Mouse (Mus musculus) myocyte (in vitro differentiated cells): ENCODE results near the gene Ccdc43. TPM values are rescaled to one million over a fixed set of nuclear protein-coding genes. Genes with fewer than 3 reads are reported as not detected.
"Not testable (repeated sequence)": the region's sequence is repeated elsewhere in the genome, so short reads cannot be mapped to it uniquely, and the experiment has no call there.

ENCODE experiments used
- H3K27me3 ChIP-seq: one replicate; pipeline ENCODE4 v1.6.1; 2011; ENCODE audit not compliant: control insufficient read depth, insufficient read depth, insufficient read length
- H3K36me3 ChIP-seq: one replicate; pipeline ENCODE4 v1.6.1; 2011; ENCODE audit not compliant: control insufficient read depth, insufficient read depth
- H3K4me2 ChIP-seq: one replicate; pipeline ENCODE4 v1.6.1; 2011; ENCODE audit warnings: low read depth, control low read depth
- H3K4me3 ChIP-seq: one replicate; pipeline ENCODE4 v1.5.1; 2011; ENCODE audit warnings: mild to moderate bottlenecking, control low read depth, moderate library complexity
- H3K79me2 ChIP-seq: one replicate; pipeline ENCODE4 v1.6.1; 2011; ENCODE audit not compliant: control insufficient read depth, insufficient read depth
- H3ac ChIP-seq: one replicate; pipeline ENCODE4 v1.6.1; 2011; ENCODE audit not compliant: control insufficient read depth, insufficient read length
- CEBPB ChIP-seq: IDR thresholded peaks from 2 replicates; pipeline ENCODE4 v1.6.1; 2011; ENCODE audit warnings: mild to moderate bottlenecking, moderate library complexity; ENCODE audit not compliant: poor library complexity, insufficient read depth, severe bottlenecking
- E2F4 ChIP-seq: IDR thresholded peaks from one replicate; pipeline ENCODE4 v1.6.1; 2011; ENCODE audit warnings: mild to moderate bottlenecking, control low read depth, moderate library complexity; ENCODE audit not compliant: insufficient read depth
- MAX ChIP-seq: IDR thresholded peaks from one replicate; pipeline ENCODE4 v1.6.1; 2011; ENCODE audit warnings: low read depth, mild to moderate bottlenecking, control low read depth
- MYOD1 ChIP-seq, 3 experiments: IDR thresholded peaks; one replicate each; pipeline ENCODE4 v1.6.1; 2011; ENCODE audit warnings: control low read depth in 2 of 3, low read depth in 2 of 3, mild to moderate bottlenecking in 2 of 3, moderate library complexity in 1 of 3; ENCODE audit not compliant: insufficient read length in 2 of 3, control insufficient read depth in 1 of 3
- MYOG ChIP-seq, 3 experiments: IDR thresholded peaks; one replicate each; pipeline ENCODE4 v1.6.1; 2011; ENCODE audit warnings: control low read depth in 2 of 3, low read depth in 2 of 3, mild to moderate bottlenecking in 2 of 3; ENCODE audit not compliant: insufficient read length in 2 of 3, control insufficient read depth in 1 of 3, insufficient read depth in 1 of 3
- POLR2A ChIP-seq: IDR thresholded peaks from one replicate; pipeline ENCODE4 v1.6.1; 2011; ENCODE audit warnings: low read depth, mild to moderate bottlenecking, control low read depth, moderate library complexity; ENCODE audit not compliant: insufficient read length
- POLR2AphosphoS2 ChIP-seq: IDR thresholded peaks from one replicate; pipeline ENCODE4 v1.6.1; 2011; ENCODE audit warnings: low read depth, control low read depth; ENCODE audit not compliant: insufficient read length
- REST ChIP-seq: IDR thresholded peaks from one replicate; pipeline ENCODE4 v1.6.1; 2011; ENCODE audit warnings: mild to moderate bottlenecking, control low read depth, moderate library complexity; ENCODE audit not compliant: insufficient read depth, insufficient read length
- SRF ChIP-seq: IDR thresholded peaks from one replicate; pipeline ENCODE4 v1.6.1; 2011; ENCODE audit warnings: low read depth; ENCODE audit not compliant: control insufficient read depth, insufficient read length
- TCF12 ChIP-seq: IDR thresholded peaks from one replicate; pipeline ENCODE4 v1.6.1; 2011; ENCODE audit warnings: mild to moderate bottlenecking, control low read depth; ENCODE audit not compliant: poor library complexity, insufficient read depth, severe bottlenecking
- TCF3 ChIP-seq: IDR thresholded peaks from one replicate; pipeline ENCODE4 v1.6.1; 2011; ENCODE audit warnings: low read depth, control low read depth; ENCODE audit not compliant: insufficient read length
- USF1 ChIP-seq: IDR thresholded peaks from one replicate; pipeline ENCODE4 v1.6.1; 2011; ENCODE audit warnings: low read depth, mild to moderate bottlenecking, control low read depth, moderate library complexity
- polyA plus RNA-seq: library from polyadenylated mRNA; unstranded; fragments of >200 nt; fragmentation: generic; extraction: Trizol; gene quantifications from one replicate; pipeline ENCODE4 v1.2.1, GENCODE M21; 2012; ENCODE audit warnings: missing spikeins

Ccdc43 gene
- polyA plus RNA-seq, 1 experiment, result 26.8 TPM

- H3K79me2 ChIP-seq, result no peaks in the 10 kb centered on the region
- no peak overlapping the region for H3K4me3 ChIP-seq
- TF ChIP-seq SRF, result no peak
- no peak for TF ChIP-seq TCF12
- no peaks in the 10 kb centered on the region for H3K27me3 ChIP-seq
- H3K36me3 ChIP-seq, result no peaks in the 10 kb centered on the region
- H3ac ChIP-seq, result no peak overlapping the region
- no peak overlapping the region for H3K4me2 ChIP-seq
These were observed 28.0 kb upstream of the Ccdc43 start for GRCm38 (mm10) chr11:102725574-102725973.

GRCm38 (mm10) chr11:102716135-102716534 lies 18.6 kb upstream of the Ccdc43 start:
- no peaks in the 10 kb centered on the region for H3K79me2 ChIP-seq
- H3K27me3 ChIP-seq, result no peaks in the 10 kb centered on the region
- no peak overlapping the region for H3ac ChIP-seq
- H3K4me3 ChIP-seq, result no peak overlapping the region
- no peaks in the 10 kb centered on the region for H3K36me3 ChIP-seq
- no peak for TF ChIP-seq SRF
- TF ChIP-seq CEBPB, result no peak
- no peak for TF ChIP-seq MYOG (IDR thresholded peaks at IDR 0.05; ENCODE audit: control insufficient read depth in 1 of 3, insufficient read depth in 1 of 3, insufficient read length in 2 of 3, low read depth in 2 of 3)
- TF ChIP-seq TCF12, result no peak
- no peak for TF ChIP-seq POLR2A
- H3K4me2 ChIP-seq, result no peak overlapping the region

DNA sequence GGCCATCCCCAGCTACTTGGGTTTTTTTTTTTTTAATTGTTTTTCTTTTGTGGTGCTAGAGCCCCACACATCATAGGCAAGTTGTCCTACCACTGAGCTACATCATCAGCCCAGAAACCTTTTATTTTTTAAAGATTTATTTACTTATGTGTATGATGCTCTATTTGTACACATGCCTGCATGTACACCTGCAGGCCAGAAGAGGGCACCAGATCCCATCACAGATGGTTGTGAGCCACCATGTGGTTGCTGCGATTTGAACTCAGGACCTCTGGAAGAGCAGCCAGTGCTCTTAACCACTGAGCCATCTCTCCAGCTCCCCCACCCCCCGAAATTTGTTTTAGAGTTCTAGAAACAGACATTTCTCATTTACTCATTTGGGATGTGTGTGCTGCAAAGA lies 17.0 kb upstream of the Ccdc43 start:
- H3ac ChIP-seq, H3K4me3 ChIP-seq, H3K36me3 ChIP-seq, H3K4me2 ChIP-seq, H3K79me2 ChIP-seq: not testable (repeated sequence)
- H3K27me3 ChIP-seq, result peaks cover 11% of the 10 kb centered on the region

DNA sequence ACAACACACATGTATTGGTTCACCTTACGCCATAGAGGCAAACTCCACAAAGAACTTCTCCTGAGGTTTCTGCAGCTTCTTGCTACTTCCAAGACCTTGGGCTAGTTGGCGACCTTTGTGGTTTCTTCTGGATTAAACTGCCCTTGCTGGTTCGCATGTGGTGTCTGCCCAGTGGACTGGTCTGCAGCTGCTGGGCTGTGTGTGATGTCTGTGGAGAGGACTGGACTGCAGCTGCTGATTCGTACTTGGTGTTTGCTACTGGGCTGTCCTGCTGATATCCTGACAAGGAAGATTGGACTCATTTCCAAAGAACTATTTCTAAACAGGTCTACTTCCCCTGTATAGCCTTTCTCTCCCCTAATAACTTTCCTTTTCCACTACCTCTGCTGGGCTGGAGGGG lies 14.8 kb upstream of the Ccdc43 start:
- no peaks in the 10 kb centered on the region for H3K79me2 ChIP-seq
- TF ChIP-seq CEBPB (no peak), POLR2A (no peak), MAX (no peak), TCF3 (peak; percentile 10), POLR2AphosphoS2 (no peak), SRF (no peak), MYOG (IDR thresholded peaks at IDR 0.05; ENCODE audit: control insufficient read depth in 1 of 3, insufficient read depth in 1 of 3, insufficient read length in 2 of 3, low read depth in 2 of 3) (peak in 2 of 3 experiments; percentile 35 to 36), USF1 (no peak), TCF12 (no peak), REST (no peak), E2F4 (no peak), MYOD1 (IDR thresholded peaks at IDR 0.05; ENCODE audit: control insufficient read depth in 1 of 3, insufficient read length in 2 of 3, low read depth in 2 of 3) (peak in 2 of 3 experiments; percentile 64 to 67)

DNA sequence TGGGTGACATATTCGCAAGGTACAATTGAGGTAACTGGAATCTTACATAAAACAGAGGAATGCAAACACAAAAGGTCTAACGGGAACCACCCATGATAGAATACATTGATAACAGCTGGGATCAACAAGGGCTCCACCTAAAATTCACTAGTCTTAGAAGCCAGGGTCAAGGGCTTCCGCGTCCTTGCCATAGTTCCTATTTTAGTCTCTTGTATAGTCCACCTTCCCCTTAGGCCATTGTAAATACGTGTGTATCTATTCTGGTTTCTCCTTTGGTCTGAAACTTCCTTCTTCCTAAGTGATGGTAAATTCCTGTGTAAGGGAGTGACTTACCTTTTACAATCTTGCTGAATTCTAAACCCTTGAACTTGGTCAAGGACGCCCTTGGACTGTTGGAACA lies 4.6 kb upstream of the Ccdc43 start:
- not testable (repeated sequence) for H3K79me2 ChIP-seq, H3K4me2 ChIP-seq, H3K4me3 ChIP-seq, H3K36me3 ChIP-seq, H3ac ChIP-seq, H3K27me3 ChIP-seq

More for the DNA sequence above, 14.8 kb upstream of the Ccdc43 start:
- Histone ChIP-seq H3K4me2 (no peak overlapping the region), H3K4me3 (no peak overlapping the region), H3K36me3 (no peaks in the 10 kb centered on the region), H3K27me3 (peaks cover 22% of the 10 kb centered on the region), H3ac (no peak overlapping the region)

DNA sequence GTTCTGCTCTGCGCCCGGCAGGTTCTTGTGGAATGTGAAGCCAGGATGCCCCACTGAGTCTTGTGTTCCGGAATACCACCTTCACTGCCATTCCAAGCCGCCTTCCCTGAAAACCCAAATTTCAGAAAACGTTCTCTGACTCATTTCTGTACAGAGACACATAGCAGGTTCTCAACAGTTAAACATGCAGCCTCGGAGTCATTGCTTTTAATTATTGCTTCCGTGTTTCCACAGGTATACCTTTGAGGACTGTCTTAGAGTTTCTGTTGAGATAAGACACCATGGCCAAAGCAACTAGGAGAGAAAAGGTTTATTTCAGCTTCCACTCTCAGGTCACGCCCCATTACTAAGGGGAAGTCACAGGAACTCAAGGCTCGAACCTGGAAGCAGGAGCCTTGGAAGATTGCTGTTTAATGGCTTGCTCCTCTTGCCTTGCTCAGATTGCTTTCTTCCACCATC lies 465 bp upstream of the Ccdc43 start:
- Histone ChIP-seq H3K4me2 (peak overlapping the region; percentile 96), H3K79me2 (peaks cover 14% of the 10 kb centered on the region), H3K4me3 (peak overlapping the region; percentile 85), H3K36me3 (no peaks in the 10 kb centered on the region), H3K27me3 (no peaks in the 10 kb centered on the region), H3ac (peak overlapping the region; percentile 73)
- TF ChIP-seq MYOD1 (IDR thresholded peaks at IDR 0.05; ENCODE audit: control insufficient read depth in 1 of 3, insufficient read length in 2 of 3, low read depth in 2 of 3) (no peak), USF1 (no peak), REST (no peak), MAX (no peak), POLR2A (no peak), TCF12 (no peak), POLR2AphosphoS2 (no peak), SRF (no peak), E2F4 (no peak), MYOG (IDR thresholded peaks at IDR 0.05; ENCODE audit: control insufficient read depth in 1 of 3, insufficient read depth in 1 of 3, insufficient read length in 2 of 3, low read depth in 2 of 3) (no peak), CEBPB (no peak), TCF3 (no peak)
